Mouse (Mus musculus) CH12.LX (cell line): Measurements from ENCODE around the gene Dlgap1. TPM values are rescaled to one million over a fixed set of nuclear protein-coding genes. Genes with fewer than 3 reads are reported as not detected.

ENCODE experiments used
- DNase-seq: peaks from one replicate; pipeline ENCODE4 v3.0.0-alpha.2; 2013; ENCODE audit errors: extremely low read depth
- H3K27ac ChIP-seq: 2 replicates; pipeline ENCODE4 v1.5.1; 2012; ENCODE audit warnings: low read depth, mild to moderate bottlenecking, control low read depth, moderate library complexity; ENCODE audit not compliant: insufficient read depth
- H3K27me3 ChIP-seq: replicated peaks from 2 replicates; pipeline ENCODE3; 2012; ENCODE audit warnings: inconsistent platforms
- H3K36me3 ChIP-seq, 2 experiments: replicated peaks in 1 of 2; 2 replicates each; pipeline versions ENCODE3 to v1.6.1; 2012; ENCODE audit warnings: inconsistent platforms in 1 of 2, low read length in 1 of 2, mild to moderate bottlenecking in 1 of 2, mixed read lengths in 1 of 2, moderate library complexity in 1 of 2; ENCODE audit not compliant: control insufficient read depth in 1 of 2, insufficient read depth in 1 of 2
- H3K4me1 ChIP-seq, 2 experiments: 2 replicates each; pipeline ENCODE4 v1.6.1; 2012; ENCODE audit warnings: inconsistent platforms in 1 of 2, moderate library complexity in 1 of 2; ENCODE audit not compliant: insufficient read depth in 2 of 2, control insufficient read depth in 1 of 2
- H3K4me2 ChIP-seq: 2 replicates; pipeline ENCODE4 v1.6.1; 2012; ENCODE audit warnings: low read depth, mild to moderate bottlenecking, control low read depth; ENCODE audit not compliant: poor library complexity, insufficient read depth, severe bottlenecking
- H3K4me3 ChIP-seq, 3 experiments: fragments of 150-350 bp in 1 of 3; sonication (generic) in 1 of 3; replicated peaks in 1 of 3; 2 replicates each; pipeline versions ENCODE3 to v1.5.1; 2011 to 2012; ENCODE audit warnings: low read depth in 2 of 3, low read length in 2 of 3, mild to moderate bottlenecking in 2 of 3, moderate library complexity in 2 of 3, control low read depth in 1 of 3, improper control_type of control experiment in 1 of 3, inconsistent platforms in 1 of 3, mixed read lengths in 1 of 3; ENCODE audit not compliant: poor library complexity in 1 of 3
- H3K79me2 ChIP-seq: replicated peaks from 2 replicates; pipeline ENCODE4 v1.6.1; 2012; ENCODE audit warnings: mild to moderate bottlenecking, moderate library complexity; ENCODE audit not compliant: control insufficient read depth, poor library complexity, insufficient read depth, severe bottlenecking; ENCODE audit errors: extremely low read depth
- H3K9ac ChIP-seq: 2 replicates; pipeline ENCODE4 v1.6.1; 2012; ENCODE audit warnings: low read depth, mild to moderate bottlenecking, control low read depth, moderate library complexity; ENCODE audit not compliant: insufficient read depth
- H3K9me3 ChIP-seq: replicated peaks from 2 replicates; pipeline ENCODE3; 2012; ENCODE audit warnings: low read length, inconsistent platforms, mixed read lengths
- BHLHE40 ChIP-seq: IDR thresholded peaks from 2 replicates; pipeline ENCODE4 v1.6.1; 2011; ENCODE audit warnings: mild to moderate bottlenecking, low read depth, low read length, improper control_type of control experiment
- CHD1 ChIP-seq: IDR thresholded peaks from 2 replicates; pipeline ENCODE4 v1.6.1; 2012; ENCODE audit warnings: low read depth, low read length, improper control_type of control experiment, inconsistent platforms
- CTCF ChIP-seq, 2 experiments: IDR thresholded peaks in 1 of 2; conservative IDR thresholded peaks in 1 of 2; 2 replicates each; pipeline ENCODE4 v1.5.1; 2011 to 2012; ENCODE audit warnings: low read depth in 2 of 2, low read length in 2 of 2, improper control_type of control experiment in 1 of 2, inconsistent platforms in 1 of 2, mild to moderate bottlenecking in 1 of 2, moderate library complexity in 1 of 2
- GABPA ChIP-seq: IDR thresholded peaks from 2 replicates; pipeline ENCODE4 v1.6.1; 2012; ENCODE audit warnings: low read depth, low read length, improper control_type of control experiment, inconsistent platforms; ENCODE audit not compliant: insufficient replicate concordance
- IRF4 ChIP-seq: IDR thresholded peaks from 2 replicates; pipeline ENCODE4 v1.6.1; 2014; ENCODE audit warnings: low read depth, mild to moderate bottlenecking, inconsistent platforms, low read length, improper control_type of control experiment
- JUND ChIP-seq: conservative IDR thresholded peaks from 2 replicates; pipeline ENCODE4 v1.6.1; 2011; ENCODE audit warnings: low read depth, low read length, improper control_type of control experiment
- MAFK ChIP-seq: IDR thresholded peaks from 2 replicates; pipeline ENCODE4 v1.6.1; 2011; ENCODE audit warnings: low read length, improper control_type of control experiment; ENCODE audit not compliant: insufficient replicate concordance
- MAZ ChIP-seq: IDR thresholded peaks from 2 replicates; pipeline ENCODE4 v1.6.1; 2012; ENCODE audit warnings: low read depth, mild to moderate bottlenecking, inconsistent platforms, low read length, improper control_type of control experiment, moderate library complexity
- MYC ChIP-seq: IDR thresholded peaks from 2 replicates; pipeline ENCODE4 v1.6.1; 2011; ENCODE audit warnings: low read depth, mild to moderate bottlenecking, improper control_type of control experiment, low read length
- NRF1 ChIP-seq: IDR thresholded peaks from 2 replicates; pipeline ENCODE4 v1.6.1; 2014; ENCODE audit warnings: low read depth, mild to moderate bottlenecking, inconsistent platforms, low read length, improper control_type of control experiment, moderate library complexity
- PAX5 ChIP-seq: IDR thresholded peaks from 2 replicates; pipeline ENCODE4 v1.6.1; 2012; ENCODE audit warnings: low read length, inconsistent platforms, mixed read lengths
- POLR2A ChIP-seq: IDR thresholded peaks from 2 replicates; pipeline ENCODE4 v1.6.1; 2011; ENCODE audit warnings: low read depth, mild to moderate bottlenecking, improper control_type of control experiment, low read length
- POLR2AphosphoS2 ChIP-seq: IDR thresholded peaks from 2 replicates; pipeline ENCODE4 v1.6.1; 2011; ENCODE audit warnings: low read depth, low read length, improper control_type of control experiment
- SIN3A ChIP-seq: IDR thresholded peaks from 2 replicates; pipeline ENCODE4 v1.6.1; 2012; ENCODE audit warnings: low read length, improper control_type of control experiment, inconsistent platforms
- SMC3 ChIP-seq: IDR thresholded peaks from 2 replicates; pipeline ENCODE4 v1.6.1; 2011; ENCODE audit warnings: low read depth, low read length, improper control_type of control experiment
- TBP ChIP-seq: conservative IDR thresholded peaks from 2 replicates; pipeline ENCODE4 v1.6.1; 2011; ENCODE audit warnings: low read depth, low read length, improper control_type of control experiment
- TCF12 ChIP-seq: IDR thresholded peaks from 2 replicates; pipeline ENCODE4 v1.6.1; 2014; ENCODE audit warnings: low read depth, mild to moderate bottlenecking, inconsistent platforms, low read length, improper control_type of control experiment
- UBTF ChIP-seq: IDR thresholded peaks from 2 replicates; pipeline ENCODE4 v1.6.1; 2012; ENCODE audit warnings: low read depth, mild to moderate bottlenecking, inconsistent platforms, low read length, improper control_type of control experiment, moderate library complexity
- USF1 ChIP-seq: IDR thresholded peaks from 2 replicates; pipeline ENCODE4 v1.6.1; 2014; ENCODE audit warnings: low read depth, mild to moderate bottlenecking, inconsistent platforms, low read length, improper control_type of control experiment
- USF2 ChIP-seq: conservative IDR thresholded peaks from 2 replicates; pipeline ENCODE4 v1.6.1; 2011; ENCODE audit warnings: low read depth, low read length, improper control_type of control experiment
- ZC3H11A ChIP-seq: IDR thresholded peaks from 2 replicates; pipeline ENCODE4 v1.6.1; 2012; ENCODE audit warnings: low read depth, mild to moderate bottlenecking, inconsistent platforms, low read length, improper control_type of control experiment
- ZMIZ1 ChIP-seq: IDR thresholded peaks from 2 replicates; pipeline ENCODE4 v1.6.1; 2012; ENCODE audit warnings: low read depth, mild to moderate bottlenecking, inconsistent platforms, low read length, improper control_type of control experiment
- dilution Hi-C: fragments of 300-500 bp; cut with MboI; formaldehyde crosslinking; loops from 2 replicates; pipeline ENCODE4 v1.14.3; 2020; ENCODE audit warnings: low sequenced_read_pairs; ENCODE audit not compliant: extremely low pct_unique_long_range_greater_than_20kb, extremely low pct_ligation_motif_present
- in situ Hi-C: fragments of 300-500 bp; cut with MboI; formaldehyde crosslinking; loops from 3 replicates; pipeline ENCODE4 v1.14.3; 2019; ENCODE audit warnings: low sequenced_read_pairs, low pct_ligation_motif_present, low pct_unique_long_range_greater_than_20kb, mixed read lengths
- polyA plus RNA-seq: library from polyadenylated mRNA; unstranded; fragments of >175 nt; gene quantifications from 2 replicates; pipeline ENCODE4 v1.2.1, GENCODE M21; 2012; ENCODE audit warnings: low read depth; ENCODE audit not compliant: insufficient read length
- total RNA-seq, 2 experiments: library from RNA; depleted of rRNA; stranded (reverse); fragments of 300-350 nt in 1 of 2; fragments of >200 nt in 1 of 2; gene quantifications; 2 replicates each; pipeline ENCODE4 v1.2.3; 2012 to 2014

Dlgap1 gene
- total and polyA plus RNA-seq, 3 experiments: 0.51 to 2.7 (median 1.2) TPM

DNA sequence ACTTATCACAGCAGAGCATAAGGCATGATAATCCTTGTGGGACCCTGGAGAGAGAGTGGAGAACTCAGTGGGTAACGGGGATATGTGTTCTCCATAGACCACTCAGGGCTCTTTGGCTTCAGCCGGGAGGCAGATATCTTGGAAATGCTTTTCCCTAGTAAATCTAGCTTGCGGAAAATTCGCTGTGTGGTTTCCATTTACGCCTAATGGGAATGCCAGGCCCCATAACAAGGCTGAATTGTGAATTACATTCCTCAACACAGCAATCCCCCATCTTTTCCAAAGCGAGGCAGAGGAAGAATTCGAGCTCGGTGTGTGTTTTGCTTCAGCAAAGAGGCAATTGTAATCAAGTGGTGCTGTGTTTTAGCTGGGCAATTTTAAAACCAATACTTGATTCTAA, 372.4 kb downstream of the Dlgap1 start:
- in situ Hi-C loops (no loop called here), dilution Hi-C loops (no loop called here)
- peaks cover 52% of the 10 kb centered on the region for H3K9me3 ChIP-seq
- H3K4me3 ChIP-seq: no peak overlapping the region
- H3K79me2 ChIP-seq: no peaks in the 10 kb centered on the region
- H3K36me3 ChIP-seq: no peaks in the 10 kb centered on the region
- H3K4me2 ChIP-seq: no peak overlapping the region
- H3K4me1 ChIP-seq: no peaks in the 10 kb centered on the region
- no peak for DNase-seq
- no peaks in the 10 kb centered on the region for H3K27me3 ChIP-seq
- no peak overlapping the region for H3K27ac ChIP-seq
- TF ChIP-seq USF2: no peak
- TF ChIP-seq JUND: no peak
- no peak for TF ChIP-seq MAZ
- TF ChIP-seq MAFK: no peak
- TF ChIP-seq ZC3H11A: no peak
- TF ChIP-seq SMC3: no peak
- TF ChIP-seq GABPA: no peak
- no peak for TF ChIP-seq TCF12
- TF ChIP-seq IRF4: no peak
- TF ChIP-seq PAX5: no peak
- TF ChIP-seq CHD1: no peak
- H3K9ac ChIP-seq: no peak overlapping the region

DNA sequence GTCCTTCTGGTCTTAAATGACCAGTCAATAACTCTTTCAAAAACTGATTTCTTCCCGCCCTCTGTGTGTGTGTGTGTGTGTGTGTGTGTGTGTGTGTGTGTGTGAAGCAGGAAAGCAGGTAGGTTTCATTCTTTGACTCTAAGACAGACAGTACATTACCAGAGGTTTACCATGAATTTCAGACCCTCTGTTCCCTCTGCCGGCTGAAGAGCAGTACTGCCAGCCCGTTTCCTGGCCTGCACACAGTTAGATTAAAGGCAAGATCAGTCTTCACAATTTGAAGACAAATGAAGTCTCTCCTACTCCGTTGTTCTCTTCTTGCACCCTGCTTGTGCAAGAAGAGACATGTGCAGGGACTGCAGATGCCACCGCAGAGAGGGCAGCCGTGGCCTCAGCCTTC, 373.0 kb downstream of the Dlgap1 start:
- dilution Hi-C loops (no loop called here), in situ Hi-C loops (no loop called here)

More for the DNA sequence above, 373.0 kb downstream of the Dlgap1 start:
- Histone ChIP-seq H3K36me3 (no peaks in the 10 kb centered on the region), H3K9ac (no peak overlapping the region), H3K4me2 (no peak overlapping the region), H3K27me3 (no peaks in the 10 kb centered on the region), H3K4me1 (no peaks in the 10 kb centered on the region), H3K79me2 (no peaks in the 10 kb centered on the region), H3K27ac (no peak overlapping the region), H3K4me3 (no peak overlapping the region), H3K9me3 (peaks cover 45% of the 10 kb centered on the region)
- TF ChIP-seq NRF1 (no peak), GABPA (no peak), MYC (no peak), BHLHE40 (no peak), POLR2AphosphoS2 (no peak), SMC3 (no peak), MAZ (no peak), ZC3H11A (no peak), POLR2A (no peak), SIN3A (no peak), CTCF (conservative IDR thresholded peaks at IDR 0.05 in 1 of 2, IDR thresholded peaks at IDR 0.05 in 1 of 2; ENCODE audit: low read depth in 2 of 2, low read length in 2 of 2) (no peak), USF1 (no peak), TBP (no peak), ZMIZ1 (no peak), UBTF (no peak)
- no peak for DNase-seq
